20 mouse cellular contexts compared by ENCODE assay signal in the genomic region with DNA sequence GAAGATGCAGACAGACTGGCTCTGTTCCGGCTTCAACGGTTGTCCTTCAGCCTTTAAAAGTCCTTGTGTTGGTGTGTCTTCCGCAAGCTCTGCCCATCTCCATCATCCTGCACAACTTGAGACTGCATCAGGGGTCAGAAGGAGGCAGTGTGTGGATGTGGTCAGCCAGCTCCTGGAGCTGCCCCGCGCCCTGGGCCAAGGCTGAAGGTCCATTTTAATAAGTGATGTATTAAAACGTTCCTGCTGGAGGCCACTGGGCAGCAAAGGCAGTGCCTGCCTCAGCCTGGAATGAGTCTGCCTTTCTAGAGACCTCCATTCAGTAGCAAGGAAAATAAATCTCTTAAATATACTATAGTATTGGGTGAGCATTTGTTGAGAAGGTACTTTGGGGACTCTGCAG. TPM values are rescaled to one million over a fixed set of nuclear protein-coding genes. Genes with fewer than 3 reads are reported as not detected.
DNase-seq lines count a peak whose midpoint lies in the region; ATAC-seq and TF ChIP-seq lines count a peak whose summit lies in the region.
"Had no signal": no experiment of that assay in that cellular context is flagged by ENCODE, and none has a peak within 500 bp of the region (broad histone marks: within the 10 kb centered on the region; RNA-seq: fewer than 3 reads in every experiment).

No protein-coding gene starts in this region.

- H3K4me2 ChIP-seq in intestine, postnatal 0 days (replicated peaks; ENCODE audit: low read depth): peak overlapping the region; percentile 27; the same call in 1 of the 2 replicates
- no peak overlapping the region for H3K4me2 ChIP-seq in intestine, embryonic 16.5 days (ENCODE audit: low read depth, low read length)
- no peak overlapping the region for H3K4me2 ChIP-seq in kidney, postnatal 0 days (ENCODE audit: low read length)
- H3K4me2 ChIP-seq in liver, embryonic 12.5 days: peak overlapping the region; percentile 2; the same call in 1 of the 2 replicates
- H3K4me2 ChIP-seq: heart, embryonic 12.5 days had no signal

- TF ChIP-seq CTCF in intestine, postnatal 0 days (IDR thresholded peaks at IDR 0.05; ENCODE audit: low read depth): peak; percentile 43
- TF ChIP-seq CTCF in kidney, postnatal 0 days (IDR thresholded peaks at IDR 0.05; ENCODE audit: low read depth): no peak

- WGBS in intestine, postnatal 0 days: 51% methylated on average over 6 of the region's 6 CpGs
- WGBS in intestine, embryonic 16.5 days: 66% methylated on average over 6 of the region's 6 CpGs
- 60% methylated on average over 6 of the region's 6 CpGs for WGBS in kidney, postnatal 0 days
- WGBS in liver, embryonic 12.5 days (ENCODE audit: insufficient replicate concordance): 48% methylated on average over 6 of the region's 6 CpGs

- no peak overlapping the region for H3K9ac ChIP-seq in intestine, postnatal 0 days (ENCODE audit: low read depth, low read length)
- no peak overlapping the region for H3K9ac ChIP-seq in intestine, embryonic 16.5 days (ENCODE audit: low read depth, low read length)
- no peak overlapping the region for H3K9ac ChIP-seq in kidney, postnatal 0 days (ENCODE audit: low read depth, low read length)
- H3K9ac ChIP-seq in liver, embryonic 12.5 days: no peak overlapping the region
- H3K9ac ChIP-seq: heart, embryonic 12.5 days had no signal

- H3K4me3 ChIP-seq in intestine, postnatal 0 days (ENCODE audit: low read depth, low read length): no peak overlapping the region
- no peak overlapping the region for H3K4me3 ChIP-seq in intestine, embryonic 16.5 days (ENCODE audit: low read length)
- H3K4me3 ChIP-seq in kidney, postnatal 0 days (replicated peaks; ENCODE audit: low read depth, low read length): no peak overlapping the region
- H3K4me3 ChIP-seq in liver, embryonic 12.5 days: no peak overlapping the region
- H3K4me3 ChIP-seq: embryonic facial prominence, embryonic 10.5 days; erythroblast, embryonic 14.5 days; heart, embryonic 12.5 days; megakaryocyte, embryonic 14.5 days had no signal

- peak; percentile 90 for DNase-seq in kidney, adult 11 months
- DNase-seq in kidney, postnatal 0 days (ENCODE audit: low spot score): peak; percentile 30
- no peak for DNase-seq in frontal cortex, postnatal 14 days (ENCODE audit: low spot score in 2 of 2)
- no peak for DNase-seq in lung, postnatal 10 days
- DNase-seq: cerebellum, postnatal 25 days; gastrocnemius, postnatal 25 days; heart, postnatal 36 days; right cerebral cortex, postnatal 25 days; thymus, postnatal 4 days had no signal

- no peaks in the 10 kb centered on the region for H3K36me3 ChIP-seq in intestine, postnatal 0 days (ENCODE audit: control insufficient read depth, insufficient read depth)
- H3K36me3 ChIP-seq in intestine, embryonic 16.5 days (ENCODE audit: control insufficient read depth, insufficient read depth, low read length): no peaks in the 10 kb centered on the region
- no peaks in the 10 kb centered on the region for H3K36me3 ChIP-seq in kidney, postnatal 0 days (ENCODE audit: insufficient read depth, low read length)
- H3K36me3 ChIP-seq in liver, embryonic 12.5 days: no peaks in the 10 kb centered on the region
- H3K36me3 ChIP-seq: embryonic facial prominence, embryonic 10.5 days; heart, embryonic 12.5 days had no signal

- no peaks in the 10 kb centered on the region for H3K27me3 ChIP-seq in intestine, postnatal 0 days (replicated peaks; ENCODE audit: control insufficient read depth, insufficient read depth, low read length)
- H3K27me3 ChIP-seq in intestine, embryonic 16.5 days (replicated peaks; ENCODE audit: control insufficient read depth, insufficient read depth, low read length): no peaks in the 10 kb centered on the region
- no peaks in the 10 kb centered on the region for H3K27me3 ChIP-seq in kidney, postnatal 0 days (ENCODE audit: insufficient read depth, low read length)
- H3K27me3 ChIP-seq in liver, embryonic 12.5 days (replicated peaks): peaks cover 98% of the 10 kb centered on the region

- no peak for ATAC-seq in intestine, postnatal 0 days
- no peak for ATAC-seq in intestine, embryonic 16.5 days
- ATAC-seq in kidney, postnatal 0 days (replicated peaks; ENCODE audit: low FRiP score, low read depth): 0 out of 2 replicates have a peak, but pooled peaks have one; percentile 12
- peak; percentile 35; the same call in 1 of the 2 replicates for ATAC-seq in liver, embryonic 12.5 days
- ATAC-seq in frontal cortex, adult (ENCODE audit: low TSS enrichment): no peak
- ATAC-seq: activated CD4-positive, CD25-positive, alpha-beta regulatory T cell, adult 4 months; inflammation-experienced regulatory T-cells, adult 6 months; lung, postnatal 0 days had no signal

- no peaks in the 10 kb centered on the region for H3K9me3 ChIP-seq in intestine, postnatal 0 days (ENCODE audit: control insufficient read depth)
- no peaks in the 10 kb centered on the region for H3K9me3 ChIP-seq in intestine, embryonic 16.5 days (ENCODE audit: control insufficient read depth, low read length)
- H3K9me3 ChIP-seq in kidney, postnatal 0 days (replicated peaks; ENCODE audit: low read length): no peaks in the 10 kb centered on the region
- no peaks in the 10 kb centered on the region for H3K9me3 ChIP-seq in liver, embryonic 12.5 days (replicated peaks)
- H3K9me3 ChIP-seq: embryonic facial prominence, embryonic 10.5 days; heart, embryonic 12.5 days had no signal

- no peak overlapping the region for H3K27ac ChIP-seq in intestine, postnatal 0 days (ENCODE audit: low read depth, low read length)
- H3K27ac ChIP-seq in intestine, embryonic 16.5 days (ENCODE audit: low read length): no peak overlapping the region
- peak overlapping the region; percentile 68; the same call in 1 of the 2 replicates for H3K27ac ChIP-seq in kidney, postnatal 0 days
- peak overlapping the region; percentile 62; the same call in 1 of the 2 replicates for H3K27ac ChIP-seq in liver, embryonic 12.5 days
- H3K27ac ChIP-seq: embryonic facial prominence, embryonic 10.5 days had no signal

- H3K4me1 ChIP-seq in intestine, postnatal 0 days (replicated peaks; ENCODE audit: control insufficient read depth, insufficient read depth, low read length): peaks cover 10% of the 10 kb centered on the region
- peaks cover 44% of the 10 kb centered on the region for H3K4me1 ChIP-seq in intestine, embryonic 16.5 days (ENCODE audit: control insufficient read depth, insufficient read depth, low read length)
- H3K4me1 ChIP-seq in kidney, postnatal 0 days (replicated peaks; ENCODE audit: insufficient read depth, low read length): peaks cover 53% of the 10 kb centered on the region
- H3K4me1 ChIP-seq in liver, embryonic 12.5 days: peaks cover 24% of the 10 kb centered on the region

RNA-seq across cellular contexts. Expression of gene Camk2n1, which starts 5.7 kb away (rescaled TPM):
- polyA plus RNA-seq in intestine, postnatal 0 days (2015; fragmentation: Nextera tagmentation; extraction: Ambion mirVana): 10.9 and 12.2 TPM in 2 replicates
- 3.5 and 3.6 TPM in 2 replicates for polyA plus RNA-seq in intestine, embryonic 16.5 days (2015; fragmentation: Nextera tagmentation; extraction: Ambion mirVana)
- polyA plus RNA-seq in kidney, postnatal 0 days (2015; fragmentation: Nextera tagmentation; extraction: Ambion mirVana): 13.8 and 14.5 TPM in 2 replicates
- 1.3 and 1.4 TPM in 2 replicates for polyA plus RNA-seq in liver, embryonic 12.5 days (2016; fragmentation: Nextera tagmentation; extraction: Ambion mirVana)

RNA-seq across cellular contexts. Expression of gene Mul1, which starts 25.3 kb away (rescaled TPM):
- polyA plus RNA-seq in intestine, postnatal 0 days (2015; fragmentation: Nextera tagmentation; extraction: Ambion mirVana): 34.7 and 35.0 TPM in 2 replicates
- polyA plus RNA-seq in intestine, embryonic 16.5 days (2015; fragmentation: Nextera tagmentation; extraction: Ambion mirVana): 32.7 and 35.3 TPM in 2 replicates
- 23.6 and 25.3 TPM in 2 replicates for polyA plus RNA-seq in kidney, postnatal 0 days (2015; fragmentation: Nextera tagmentation; extraction: Ambion mirVana)
- polyA plus RNA-seq in liver, embryonic 12.5 days (2016; fragmentation: Nextera tagmentation; extraction: Ambion mirVana): 9.4 and 10.2 TPM in 2 replicates

Comparison
In these comparisons a context has a peak if more than half of its experiments do, and no peak if none do; other contexts are left out.
1. H3K4me2 ChIP-seq: peak in intestine, postnatal 0 days (single experiment) and liver, embryonic 12.5 days (single experiment); none in intestine, embryonic 16.5 days (single experiment) and kidney, postnatal 0 days (single experiment).
2. ATAC-seq: peak in kidney, postnatal 0 days (single experiment) and liver, embryonic 12.5 days (single experiment); none in intestine, postnatal 0 days (single experiment), intestine, embryonic 16.5 days (single experiment) and frontal cortex, adult (single experiment).
3. H3K27ac ChIP-seq: peak in kidney, postnatal 0 days (single experiment) and liver, embryonic 12.5 days (single experiment); none in intestine, postnatal 0 days (single experiment) and intestine, embryonic 16.5 days (single experiment).
4. DNase-seq: peak in kidney, adult 11 months (single experiment) and kidney, postnatal 0 days (single experiment); none in frontal cortex, postnatal 14 days (0 of 2) and lung, postnatal 10 days (single experiment).